Mouse (Mus musculus): ENCODE data around the gene Dctn5. TPM values are rescaled to one million over a fixed set of nuclear protein-coding genes. Genes with fewer than 3 reads are reported as not detected.
A peak's percentile ranks its signal among the peaks of the same experiment; 100 is the strongest.

Dctn5 gene
- total and polyA plus RNA-seq, 3 experiments = 25.3 to 40.5 (median 26.1) TPM

DNA sequence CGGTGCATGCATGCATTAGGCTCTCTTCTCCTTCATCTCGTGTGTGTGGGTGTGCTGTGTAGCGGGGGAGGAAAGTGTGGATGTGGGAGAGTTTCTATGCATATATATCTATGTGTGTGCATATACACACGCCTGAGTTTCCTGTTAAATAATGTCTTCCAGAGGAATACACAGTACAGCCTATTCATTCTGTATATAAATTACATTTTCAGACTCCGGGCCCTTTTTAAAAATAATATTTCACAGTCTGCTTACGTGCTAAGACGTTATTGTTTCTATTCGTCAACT is 441 bp downstream of the Dctn5 start:
- Histone ChIP-seq H3K27me3 (ENCODE audit: control insufficient read depth, insufficient read depth, low read length) (no peaks in the 10 kb centered on the region), H3K4me1 (ENCODE audit: control insufficient read depth, insufficient read depth, low read length) (no peaks in the 10 kb centered on the region), H3K9ac (ENCODE audit: low read depth, low read length) (peak overlapping the region; percentile 94), H3K27ac (peak overlapping the region; percentile 87), H3K4me3 (peak overlapping the region; percentile 96), H3K79me2 (replicated peaks; ENCODE audit: control insufficient read depth, insufficient read depth, low read length) (no peaks in the 10 kb centered on the region), H3K36me3 (ENCODE audit: control insufficient read depth, insufficient read depth, low read length) (peaks cover 13% of the 10 kb centered on the region; the same call in 1 of the 2 replicates)
- no peak for TF ChIP-seq POLR2A (IDR thresholded peaks at IDR 0.05; ENCODE audit: insufficient read depth, low read depth, low read length)
- no peak for TF ChIP-seq EP300 (IDR thresholded peaks at IDR 0.05; ENCODE audit: insufficient read depth, low read depth, low read length)
- no peak for TF ChIP-seq CTCF (IDR thresholded peaks at IDR 0.05)
- DNase-seq = no peak
- 10% methylated on average over 8 of the region's 8 CpGs for WGBS
- intact Hi-C loops (cut with DNase I) = loop anchor here (2.0 kb wide), 3 partner anchors 30 to 152 kb away; partner anchors contain the start of genes Cog7, Ears2 and Ubfd1

DNA sequence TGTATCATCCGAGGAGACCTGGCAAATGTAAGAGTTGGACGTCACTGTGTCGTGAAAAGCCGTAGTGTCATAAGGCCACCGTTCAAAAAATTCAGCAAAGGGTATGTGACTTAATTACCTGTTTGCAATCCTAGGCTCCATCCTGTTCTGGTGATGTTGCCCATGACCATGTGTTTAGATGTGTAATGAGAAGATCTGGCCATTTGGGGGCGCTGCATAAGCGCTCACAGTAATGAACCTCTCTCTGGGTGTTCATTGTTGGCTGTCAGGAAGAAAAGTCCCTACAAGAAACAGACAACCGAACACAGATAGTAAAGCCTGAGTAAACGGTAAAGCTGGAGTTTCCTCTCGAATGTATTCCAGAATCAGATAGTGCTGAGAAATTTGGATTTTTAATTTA is 2.2 kb downstream of the Dctn5 start:
- Histone ChIP-seq H3K79me2 (replicated peaks; ENCODE audit: control insufficient read depth, insufficient read depth, low read length) (no peaks in the 10 kb centered on the region), H3K36me3 (ENCODE audit: control insufficient read depth, insufficient read depth, low read length) (peaks cover 16% of the 10 kb centered on the region)

GRCm38 (mm10) chr7:122137071-122137470 is 4.2 kb downstream of the Dctn5 start:
- no peak overlapping the region for H3K4me3 ChIP-seq
- H3K4me1 ChIP-seq (ENCODE audit: control insufficient read depth, insufficient read depth, low read length) = no peaks in the 10 kb centered on the region
- H3K79me2 ChIP-seq (replicated peaks; ENCODE audit: control insufficient read depth, insufficient read depth, low read length) = no peaks in the 10 kb centered on the region
- TF ChIP-seq POLR2A (IDR thresholded peaks at IDR 0.05; ENCODE audit: insufficient read depth, low read depth, low read length) (no peak), EP300 (IDR thresholded peaks at IDR 0.05; ENCODE audit: insufficient read depth, low read depth, low read length) (no peak), CTCF (IDR thresholded peaks at IDR 0.05) (no peak)
- peaks cover 16% of the 10 kb centered on the region for H3K36me3 ChIP-seq (ENCODE audit: control insufficient read depth, insufficient read depth, low read length)
- no peaks in the 10 kb centered on the region for H3K27me3 ChIP-seq (ENCODE audit: control insufficient read depth, insufficient read depth, low read length)
- DNase-seq = no peak
- no peak overlapping the region for H3K27ac ChIP-seq
- intact Hi-C loops (cut with DNase I) = no loop called here
- H3K9ac ChIP-seq (ENCODE audit: low read depth, low read length) = no peak overlapping the region

More for the DNA sequence above, 2.2 kb downstream of the Dctn5 start:
- TF ChIP-seq POLR2A (IDR thresholded peaks at IDR 0.05; ENCODE audit: insufficient read depth, low read depth, low read length) (no peak), CTCF (IDR thresholded peaks at IDR 0.05) (peak; percentile 51), EP300 (IDR thresholded peaks at IDR 0.05; ENCODE audit: insufficient read depth, low read depth, low read length) (no peak)
- intact Hi-C loops (cut with DNase I) = loop anchor here (2.0 kb wide), 1 partner anchor 24 kb away; the partner anchor contains the start of gene Plk1
- no peaks in the 10 kb centered on the region for H3K27me3 ChIP-seq (ENCODE audit: control insufficient read depth, insufficient read depth, low read length)
- H3K9ac ChIP-seq (ENCODE audit: low read depth, low read length) = no peak overlapping the region
- 71% methylated on average over 10 of the region's 10 CpGs for WGBS
- H3K4me3 ChIP-seq = no peak overlapping the region
- no peak overlapping the region for H3K27ac ChIP-seq
- no peaks in the 10 kb centered on the region for H3K4me1 ChIP-seq (ENCODE audit: control insufficient read depth, insufficient read depth, low read length)
- no peak for DNase-seq

GRCm38 (mm10) chr7:122138190-122138589 is 5.3 kb downstream of the Dctn5 start:
- no peaks in the 10 kb centered on the region for H3K27me3 ChIP-seq (ENCODE audit: control insufficient read depth, insufficient read depth, low read length)
- DNase-seq = no peak
- no peak overlapping the region for H3K27ac ChIP-seq
- intact Hi-C loops (cut with DNase I) = no loop called here
- TF ChIP-seq EP300 (IDR thresholded peaks at IDR 0.05; ENCODE audit: insufficient read depth, low read depth, low read length) (no peak), CTCF (IDR thresholded peaks at IDR 0.05) (no peak), POLR2A (IDR thresholded peaks at IDR 0.05; ENCODE audit: insufficient read depth, low read depth, low read length) (no peak)
- H3K36me3 ChIP-seq (ENCODE audit: control insufficient read depth, insufficient read depth, low read length) = peaks cover 16% of the 10 kb centered on the region
- no peak overlapping the region for H3K9ac ChIP-seq (ENCODE audit: low read depth, low read length)
- H3K4me1 ChIP-seq (ENCODE audit: control insufficient read depth, insufficient read depth, low read length) = no peaks in the 10 kb centered on the region
- H3K4me3 ChIP-seq = no peak overlapping the region
- no peaks in the 10 kb centered on the region for H3K79me2 ChIP-seq (replicated peaks; ENCODE audit: control insufficient read depth, insufficient read depth, low read length)
- WGBS = 79% methylated on average over 5 of the region's 5 CpGs

- Histone ChIP-seq H3K27ac (no peak overlapping the region), H3K27me3 (ENCODE audit: control insufficient read depth, insufficient read depth, low read length) (no peaks in the 10 kb centered on the region)
Measured at GRCm38 (mm10) chr7:122140991-122141390, 8.2 kb downstream of the Dctn5 start.

GRCm38 (mm10) chr7:122152473-122152872 is 19.6 kb downstream of the Dctn5 start:
- DNase-seq = no peak
- Histone ChIP-seq H3K9ac (ENCODE audit: low read depth, low read length) (no peak overlapping the region), H3K4me3 (no peak overlapping the region), H3K27ac (no peak overlapping the region), H3K4me1 (ENCODE audit: control insufficient read depth, insufficient read depth, low read length) (no peaks in the 10 kb centered on the region), H3K79me2 (replicated peaks; ENCODE audit: control insufficient read depth, insufficient read depth, low read length) (no peaks in the 10 kb centered on the region), H3K36me3 (ENCODE audit: control insufficient read depth, insufficient read depth, low read length) (no peaks in the 10 kb centered on the region), H3K27me3 (ENCODE audit: control insufficient read depth, insufficient read depth, low read length) (no peaks in the 10 kb centered on the region)
- no peak for TF ChIP-seq POLR2A (IDR thresholded peaks at IDR 0.05; ENCODE audit: insufficient read depth, low read depth, low read length)
- TF ChIP-seq CTCF (IDR thresholded peaks at IDR 0.05) = no peak
- TF ChIP-seq EP300 (IDR thresholded peaks at IDR 0.05; ENCODE audit: insufficient read depth, low read depth, low read length) = no peak
- 78% methylated on average over 4 of the region's 4 CpGs for WGBS
- intact Hi-C loops (cut with DNase I) = no loop called here

More at GRCm38 (mm10) chr7:122140991-122141390, 8.2 kb downstream of the Dctn5 start:
- Histone ChIP-seq H3K9ac (ENCODE audit: low read depth, low read length) (no peak overlapping the region), H3K4me1 (ENCODE audit: control insufficient read depth, insufficient read depth, low read length) (no peaks in the 10 kb centered on the region), H3K36me3 (ENCODE audit: control insufficient read depth, insufficient read depth, low read length) (peaks cover 7% of the 10 kb centered on the region), H3K79me2 (replicated peaks; ENCODE audit: control insufficient read depth, insufficient read depth, low read length) (no peaks in the 10 kb centered on the region), H3K4me3 (no peak overlapping the region)
- TF ChIP-seq POLR2A (IDR thresholded peaks at IDR 0.05; ENCODE audit: insufficient read depth, low read depth, low read length) (no peak), CTCF (IDR thresholded peaks at IDR 0.05) (no peak), EP300 (IDR thresholded peaks at IDR 0.05; ENCODE audit: insufficient read depth, low read depth, low read length) (no peak)
- intact Hi-C loops (cut with DNase I) = no loop called here
- no peak for DNase-seq

All from heart, adult 2 months (tissue).